Mouse (Mus musculus) left cerebral cortex, postnatal 4 days (tissue): ENCODE data around the gene Gse1. TPM values are rescaled to one million over a fixed set of nuclear protein-coding genes. Genes with fewer than 3 reads are reported as not detected.
A peak's percentile ranks its signal among the peaks of the same experiment; 100 is the strongest.

ENCODE experiments used
- DNase-seq: peaks from one replicate; pipeline ENCODE4 v3.0.0-alpha.2; 2022
- intact Hi-C: fragments of 180-260 bp; cut with DNase I; formaldehyde crosslinking; loops from one replicate; pipeline ENCODE4 v1.15.1; 2025
- total RNA-seq, 2 experiments: library from RNA; stranded (reverse); gene quantifications; 2 replicates each; pipeline ENCODE4 v1.2.3; 2021

Gene Gse1
- total RNA-seq, result 10 to 100 TPM; 57.4 to 59.3 TPM

GRCm38 (mm10) chr8:120227891-120228591 lies at the start of gene Gse1:
Gse1 (plus strand) TSS chr8:120228456.
- intact Hi-C loops, result no loop called here
- DNase-seq, result peak; percentile 89

DNA sequence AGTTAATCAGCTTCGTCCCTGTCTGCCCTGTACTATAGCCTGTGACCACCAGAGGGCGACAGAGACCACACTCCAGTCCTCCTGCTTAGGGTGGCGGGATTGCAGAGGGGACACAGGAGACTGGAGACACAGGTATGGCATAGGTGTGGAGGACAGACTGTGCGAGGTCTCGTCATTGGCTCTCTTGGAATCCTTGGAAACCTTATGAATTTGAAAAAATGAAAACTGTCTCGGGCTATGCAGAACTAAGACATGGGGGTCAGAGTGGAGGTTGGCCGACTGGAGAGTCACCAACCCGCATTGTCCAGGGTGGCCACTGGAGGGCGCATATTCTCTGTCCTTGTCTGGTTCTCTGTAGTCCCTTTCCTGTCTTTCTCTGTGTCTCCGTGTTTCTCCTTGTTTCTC lies 49.2 kb upstream of the Gse1 start:
- DNase-seq, result peak; percentile 93
- intact Hi-C loops, result loop anchor here (5.0 kb wide), 1 partner anchor 418 kb away; no protein-coding TSS in a partner anchor

DNA sequence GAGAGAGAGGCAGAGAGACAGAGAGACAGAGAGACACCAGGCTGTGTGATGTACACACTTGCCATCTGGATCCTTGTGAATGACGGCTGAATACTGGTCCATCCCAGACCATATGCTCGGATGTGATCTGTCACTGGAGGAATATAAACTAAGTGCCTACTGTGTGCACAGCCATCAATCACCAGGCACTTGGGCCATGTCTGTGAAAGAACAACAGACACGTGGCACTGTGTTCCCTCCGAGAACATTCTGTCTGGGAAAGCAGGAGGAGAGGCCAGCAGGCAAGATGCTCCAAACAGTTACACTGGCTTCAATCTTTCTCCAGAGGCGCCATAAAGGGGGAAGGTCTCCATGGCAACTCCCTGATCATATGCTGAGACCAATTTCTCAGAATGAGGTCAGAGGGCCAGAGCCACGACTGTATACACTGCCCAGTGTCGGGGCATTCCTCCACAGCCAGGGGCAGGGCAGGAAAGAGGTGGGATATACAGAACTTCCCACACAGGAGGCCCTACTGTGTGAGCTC lies 47.7 kb upstream of the Gse1 start:
- no peak for DNase-seq
- intact Hi-C loops, result no loop called here

- no peak for DNase-seq
- intact Hi-C loops, result no loop called here
Observed at GRCm38 (mm10) chr8:120181274-120181673, 47.0 kb upstream of the Gse1 start.

- intact Hi-C loops, result no loop called here
Observed at GRCm38 (mm10) chr8:120181861-120182414, 46.3 kb upstream of the Gse1 start.

GRCm38 (mm10) chr8:120184366-120184765 lies 43.9 kb upstream of the Gse1 start:
- intact Hi-C loops, result no loop called here
- DNase-seq, result no peak

More at GRCm38 (mm10) chr8:120181861-120182414, 46.3 kb upstream of the Gse1 start:
- no peak for DNase-seq

DNA sequence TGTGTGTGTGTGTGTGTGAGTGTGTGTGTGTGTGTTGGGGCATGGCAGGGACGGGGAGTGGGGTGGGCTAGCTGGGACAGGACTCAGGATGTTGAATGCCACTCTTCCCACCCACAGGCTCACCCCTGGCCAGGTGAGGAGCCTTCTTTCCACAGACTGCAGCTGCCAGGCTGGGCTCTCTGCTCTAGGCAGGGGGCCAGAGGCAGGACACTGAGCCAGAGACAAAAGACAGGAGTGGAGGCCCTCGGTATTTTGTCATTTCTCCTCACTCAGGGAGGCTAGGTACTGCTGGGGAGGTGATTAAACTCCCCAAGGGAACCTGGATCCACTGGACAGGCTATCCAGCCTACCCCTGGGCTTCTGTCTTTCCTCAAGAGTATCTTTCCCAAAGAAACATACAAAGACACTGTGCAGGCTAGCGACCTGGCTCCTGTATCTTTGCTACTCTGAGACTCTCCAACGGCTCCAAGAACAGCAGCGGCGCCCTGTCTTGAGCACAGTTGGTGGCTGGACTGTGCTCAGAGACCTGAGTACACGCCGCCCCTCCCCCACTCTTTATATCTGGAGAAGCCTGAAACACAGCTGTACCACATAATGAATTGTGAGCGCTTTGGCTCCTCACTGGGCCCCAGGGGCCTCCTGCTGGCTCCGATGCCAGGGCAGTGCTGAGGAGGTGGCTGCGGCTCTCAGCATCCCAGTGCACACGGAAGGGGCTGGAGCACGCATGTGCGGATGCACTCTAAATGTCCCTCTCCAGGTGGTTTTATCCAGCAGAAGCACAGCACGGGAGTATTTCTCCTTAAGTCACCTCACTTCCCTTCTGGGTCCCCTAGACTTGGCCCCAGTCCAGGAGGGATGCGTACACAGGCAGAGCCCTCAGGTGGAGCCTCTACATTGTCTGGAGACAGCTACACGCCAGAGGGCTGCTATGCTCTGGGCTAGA lies 43.1 kb upstream of the Gse1 start:
- intact Hi-C loops, result loop anchor here (5.0 kb wide), 1 partner anchor 422 kb away; no protein-coding TSS in a partner anchor
- DNase-seq, result peak; percentile 65

DNA sequence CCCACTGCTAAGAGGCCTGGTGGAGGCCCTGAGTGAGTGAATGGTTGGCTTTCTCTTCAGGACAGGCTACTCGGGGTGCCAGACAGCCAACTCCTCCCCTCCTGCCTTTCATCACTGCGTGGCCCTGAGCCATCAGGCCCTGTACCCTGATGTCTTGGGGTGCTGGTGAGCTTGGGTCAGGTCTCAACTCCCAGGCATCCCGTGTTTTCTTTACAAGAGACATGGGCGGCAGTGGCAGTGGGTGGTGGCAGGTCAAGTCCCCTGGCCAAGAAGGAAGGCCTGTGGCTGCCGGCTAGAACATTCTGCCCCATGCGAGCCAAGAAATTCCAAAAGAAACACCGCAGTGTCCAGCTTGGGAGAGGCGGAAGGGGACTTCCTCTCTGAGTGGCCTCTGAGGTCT lies 41.8 kb upstream of the Gse1 start:
- DNase-seq, result no peak
- intact Hi-C loops, result loop anchor here (5.0 kb wide), 1 partner anchor 421 kb away; no protein-coding TSS in a partner anchor

DNA sequence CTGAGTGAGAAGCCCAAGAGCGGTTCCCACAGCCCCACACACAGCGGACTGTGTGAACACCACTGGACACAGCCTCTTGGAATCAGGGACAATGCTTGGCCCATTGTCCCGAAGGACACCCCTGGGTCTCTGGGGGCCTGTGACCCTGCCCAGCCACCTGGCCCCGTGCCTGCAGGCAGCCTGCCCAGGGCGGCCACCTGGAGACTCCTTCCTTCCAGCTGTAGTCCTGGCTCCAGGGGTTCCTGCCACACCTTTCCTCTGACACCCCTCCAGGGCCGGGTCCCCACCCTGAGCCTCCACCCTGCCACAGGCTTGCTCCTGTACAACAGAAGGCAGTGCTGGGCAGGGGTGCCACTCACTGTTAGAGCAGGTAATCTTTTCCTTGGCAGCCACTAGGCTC lies 39.7 kb upstream of the Gse1 start:
- intact Hi-C loops, result loop anchor here (5.0 kb wide), 1 partner anchor 419 kb away; no protein-coding TSS in a partner anchor

GRCm38 (mm10) chr8:120189440-120189839 lies 38.8 kb upstream of the Gse1 start:
- intact Hi-C loops, result loop anchor here (5.0 kb wide), 1 partner anchor 418 kb away; no protein-coding TSS in a partner anchor

More for the DNA sequence above, 39.7 kb upstream of the Gse1 start:
- DNase-seq, result no peak

DNA sequence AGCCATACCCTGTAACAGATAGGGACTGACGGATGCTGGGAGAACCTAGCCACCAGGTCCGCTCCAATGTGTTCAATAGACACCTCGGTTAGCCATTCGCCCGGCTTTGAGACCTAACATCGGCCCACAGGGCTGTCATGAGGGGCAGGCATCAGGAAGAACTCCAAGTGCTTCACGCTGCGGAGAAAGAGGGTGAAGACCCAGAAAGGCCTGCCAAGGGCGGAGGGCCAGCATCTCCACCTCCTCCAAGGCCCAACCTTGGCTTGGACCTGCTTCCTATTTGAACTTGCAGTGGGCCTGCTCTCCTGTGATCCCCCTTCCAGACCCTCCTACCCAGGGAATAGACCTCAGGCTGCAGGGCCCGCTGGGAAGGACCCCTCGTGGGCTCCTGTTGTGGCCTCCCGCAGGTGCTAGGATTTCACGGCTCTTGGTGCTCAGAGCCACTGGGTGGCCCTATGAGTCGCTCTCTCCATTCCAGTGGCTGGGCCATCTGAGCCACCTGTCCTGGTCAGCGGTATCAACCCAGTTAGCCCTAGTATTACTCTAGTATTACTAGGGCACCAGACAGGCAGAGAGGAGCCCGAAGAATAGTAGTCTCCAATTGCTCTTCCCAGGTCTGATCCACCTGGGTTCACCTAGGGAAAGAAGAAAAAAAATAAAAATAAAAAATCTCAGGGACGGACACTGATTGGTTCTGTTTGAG lies 38.0 kb upstream of the Gse1 start:
- no peak for DNase-seq
- intact Hi-C loops, result no loop called here

More at GRCm38 (mm10) chr8:120189440-120189839, 38.8 kb upstream of the Gse1 start:
- no peak for DNase-seq

- DNase-seq, result peak; percentile 90
- intact Hi-C loops, result no loop called here
Observed at GRCm38 (mm10) chr8:120190810-120191413, 37.3 kb upstream of the Gse1 start.

DNA sequence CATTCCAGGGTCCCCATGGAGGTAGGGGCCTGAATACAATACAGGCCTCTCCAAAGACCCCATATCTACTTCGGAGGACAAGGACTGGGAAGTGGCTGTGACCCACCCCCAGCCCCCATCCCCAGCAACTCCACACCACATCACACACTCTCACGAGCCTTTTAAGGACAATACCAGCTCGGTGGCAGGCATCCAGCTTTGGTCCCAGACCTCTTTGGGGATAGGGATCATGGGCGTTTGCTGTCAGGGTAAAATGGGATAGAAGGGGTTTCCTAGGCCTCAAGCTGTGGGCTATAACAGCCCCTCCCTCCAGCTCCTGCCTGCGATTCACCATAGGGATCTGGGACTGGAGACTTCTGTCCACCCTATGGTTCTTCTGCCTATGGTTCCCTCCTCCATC lies 36.6 kb upstream of the Gse1 start:
- intact Hi-C loops, result no loop called here
- DNase-seq, result no peak

GRCm38 (mm10) chr8:120192118-120192517 lies 36.1 kb upstream of the Gse1 start:
- DNase-seq, result no peak
- intact Hi-C loops, result no loop called here

GRCm38 (mm10) chr8:120201351-120201750 lies 26.9 kb upstream of the Gse1 start:
- no peak for DNase-seq
- intact Hi-C loops, result no loop called here

GRCm38 (mm10) chr8:120202546-120202945 lies 25.7 kb upstream of the Gse1 start:
- intact Hi-C loops, result no loop called here
- DNase-seq, result no peak

DNA sequence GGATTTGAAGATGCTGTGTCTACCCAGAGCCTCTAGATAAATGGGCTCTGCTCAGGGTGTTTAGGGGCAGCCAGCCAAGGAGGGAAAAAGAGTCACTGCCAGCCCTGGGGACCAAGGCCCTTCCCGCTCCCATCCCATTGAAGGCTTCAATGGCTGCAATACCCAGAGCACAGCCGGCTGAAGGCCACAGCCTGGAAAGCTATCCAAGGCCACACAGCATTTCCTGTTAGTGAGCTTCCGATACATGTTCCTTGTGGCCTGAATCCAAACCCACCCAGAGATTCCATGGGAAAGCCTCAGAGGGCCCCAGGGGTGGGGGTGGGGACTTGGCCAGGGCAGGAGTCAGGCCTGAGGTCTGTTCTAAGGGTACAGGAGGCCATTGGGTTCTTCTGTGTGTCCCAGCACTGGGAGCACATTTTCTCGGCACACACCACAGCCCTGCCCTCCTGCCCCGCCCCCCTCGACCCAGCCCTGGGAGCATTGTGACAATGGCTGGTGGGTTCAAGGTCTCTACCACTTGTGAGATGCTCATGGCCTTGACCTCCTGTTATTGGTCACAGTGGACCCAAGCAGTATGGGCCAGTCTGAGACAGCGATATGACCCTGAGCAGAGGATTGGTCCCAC lies 23.4 kb upstream of the Gse1 start:
- peak; percentile 46 for DNase-seq
- intact Hi-C loops, result no loop called here

- intact Hi-C loops, result no loop called here
- no peak for DNase-seq
Observed at GRCm38 (mm10) chr8:120205916-120206315, 22.3 kb upstream of the Gse1 start.

DNA sequence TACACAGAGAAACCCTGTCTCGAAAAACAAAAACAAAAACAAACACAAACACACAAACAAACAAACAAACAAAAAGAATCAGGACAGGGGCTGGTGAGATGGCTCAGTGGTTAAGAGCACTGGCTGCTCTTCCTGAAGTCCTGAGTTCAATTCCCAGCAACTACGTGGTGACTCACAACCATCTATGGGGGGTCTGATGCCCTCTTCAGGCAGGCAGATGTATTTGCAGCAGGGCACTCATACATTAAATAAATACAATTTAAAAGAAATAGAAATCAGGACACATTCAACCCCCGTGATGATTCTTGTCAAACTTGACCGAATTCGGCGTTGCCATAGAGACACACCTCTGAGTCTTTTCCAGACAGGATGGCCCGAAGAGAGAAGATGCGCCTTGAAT lies 20.9 kb upstream of the Gse1 start:
- intact Hi-C loops, result no loop called here

More for the DNA sequence above, 20.9 kb upstream of the Gse1 start:
- no peak for DNase-seq
